Comparison of ENCODE assay signal across 8 mouse cellular contexts in the genomic region with DNA sequence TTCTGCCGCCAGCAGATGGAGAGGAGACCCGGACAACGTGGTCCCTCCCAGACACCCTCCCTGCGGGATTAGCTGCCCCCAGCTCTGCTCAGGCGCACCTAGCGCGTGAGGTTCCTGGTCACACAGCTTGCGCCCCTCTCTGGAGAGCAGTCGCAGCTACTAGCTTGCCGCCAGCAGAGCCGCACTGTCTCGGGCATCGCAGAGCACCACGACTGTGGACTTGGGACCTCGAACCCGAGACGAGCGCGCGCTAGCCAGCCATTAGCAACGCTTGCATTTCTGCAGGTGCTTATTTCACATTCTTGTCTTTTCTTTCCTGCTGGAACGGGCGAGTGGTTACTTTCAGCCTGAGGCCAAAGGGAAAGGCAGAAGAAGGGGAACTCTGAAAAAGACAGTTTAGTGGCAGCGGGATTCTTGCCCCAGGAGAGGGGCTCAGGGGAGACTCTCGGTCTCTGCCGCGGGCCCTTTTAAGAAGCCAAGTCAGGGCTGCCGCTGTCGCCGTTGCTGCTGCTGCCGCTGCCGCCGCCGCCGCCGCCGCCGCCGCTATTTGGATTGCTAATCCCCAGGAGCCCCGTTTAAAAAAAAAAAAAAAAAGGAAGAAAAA. TPM values are rescaled to one million over a fixed set of nuclear protein-coding genes. Genes with fewer than 3 reads are reported as not detected.
A peak's percentile ranks its signal among the peaks of the same experiment; 100 is the strongest.
DNase-seq lines count a peak whose midpoint lies in the region; ATAC-seq and TF ChIP-seq lines count a peak whose summit lies in the region.

No protein-coding gene starts in this region.

- DNase-seq in adrenal gland, adult 18-20 months (ENCODE audit: low spot score in 2 of 2), result peak; percentile 49 to 54
- DNase-seq in embryo, embryonic 10 days (ENCODE audit: low spot score), result peak; percentile 89
- DNase-seq in gastrocnemius, postnatal 10 days, result peak; percentile 60
- peak; percentile 77 for DNase-seq in hindbrain, postnatal 0 days (ENCODE audit: low spot score)
- DNase-seq in left cerebral cortex, postnatal 10 days (ENCODE audit: extremely low spot score in 1 of 2, low spot score in 2 of 2), result peak; percentile 39 to 85
- DNase-seq in right cerebral cortex, adult 2 months (ENCODE audit: low spot score in 2 of 2), result peak; percentile 66 to 68
- peak; percentile 74 for DNase-seq in yolk sac, embryonic 10.5 days (ENCODE audit: low spot score)

- intact Hi-C loops in left cerebral cortex, postnatal 10 days (cut with DNase I), result loop anchor here (10.0 kb wide), 1 partner anchor 405 kb away; the partner anchor contains the start of gene Abtb2

- TF ChIP-seq CTCF in hindbrain, postnatal 0 days (IDR thresholded peaks at IDR 0.05; ENCODE audit: low read depth), result peak; percentile 66

- peak overlapping the region; percentile 54 for H3K4me3 ChIP-seq in hindbrain, postnatal 0 days (ENCODE audit: low read length)

- H3K36me3 ChIP-seq in hindbrain, postnatal 0 days (ENCODE audit: insufficient read depth, low read length), result peaks cover 4% of the 10 kb centered on the region; the same call in 1 of the 2 replicates

- peak overlapping the region; percentile 68 for H3K27ac ChIP-seq in hindbrain, postnatal 0 days

- no peaks in the 10 kb centered on the region for H3K9me3 ChIP-seq in hindbrain, postnatal 0 days (ENCODE audit: low read length)

- no peaks in the 10 kb centered on the region for H3K27me3 ChIP-seq in hindbrain, postnatal 0 days (ENCODE audit: insufficient read depth, low read length)

- peak overlapping the region; percentile 89 for H3K4me2 ChIP-seq in hindbrain, postnatal 0 days (ENCODE audit: low read depth, low read length)

- H3K9ac ChIP-seq in hindbrain, postnatal 0 days (replicated peaks; ENCODE audit: low read length), result peak overlapping the region; percentile 69

- H3K4me1 ChIP-seq in hindbrain, postnatal 0 days (ENCODE audit: insufficient read depth, low read length), result no peaks in the 10 kb centered on the region

- WGBS in hindbrain, postnatal 0 days, result under 1% methylated on average over 40 of the region's 40 CpGs

- peak; percentile 85 for ATAC-seq in hindbrain, postnatal 0 days
- ATAC-seq in megakaryocyte, adult 5-6 weeks (ENCODE audit: poor library complexity, severe bottlenecking), result peak; percentile 72

RNA-seq across cellular contexts. Expression of gene Lmo2, which starts 11.8 kb away (rescaled TPM):
- total RNA-seq in adrenal gland, adult 18-20 months (2021), result 10 to 100 TPM; 22.7 to 29.7 TPM
- total RNA-seq in gastrocnemius, postnatal 10 days (2021), result 10 to 100 TPM; 11.9 to 14.1 TPM
- total RNA-seq in hindbrain, postnatal 0 days (2014; rRNA removed), result 25.7 and 28.0 TPM in 2 replicates
- polyA plus RNA-seq in hindbrain, postnatal 0 days (2015; fragmentation: Nextera tagmentation; extraction: Ambion mirVana), result 31.2 TPM in 2 replicates
- 10 to 100 TPM; 17.2 to 21.3 TPM for total RNA-seq in left cerebral cortex, postnatal 10 days (2021)
- total RNA-seq in megakaryocyte, adult 5-6 weeks (2015), result 186 and 200 TPM in 2 replicates
- 92.3 and 100 TPM in 2 replicates for total RNA-seq in megakaryocyte, adult 5-6 weeks (2017)

RNA-seq across cellular contexts. Expression of gene Fbxo3, which starts 58.0 kb away (rescaled TPM):
- total RNA-seq in adrenal gland, adult 18-20 months (2021), result 10 to 100 TPM; 56.0 to 80.7 TPM
- 10 to 100 TPM; 48.8 to 51.2 TPM for total RNA-seq in gastrocnemius, postnatal 10 days (2021)
- total RNA-seq in hindbrain, postnatal 0 days (2014; rRNA removed), result 59.5 and 70.6 TPM in 2 replicates
- polyA plus RNA-seq in hindbrain, postnatal 0 days (2015; fragmentation: Nextera tagmentation; extraction: Ambion mirVana), result 65.1 and 67.0 TPM in 2 replicates
- total RNA-seq in left cerebral cortex, postnatal 10 days (2021), result 10 to 100 TPM; 53.6 to 53.8 TPM
- total RNA-seq in megakaryocyte, adult 5-6 weeks (2015), result 49.8 and 54.2 TPM in 2 replicates
- 49.2 and 49.9 TPM in 2 replicates for total RNA-seq in megakaryocyte, adult 5-6 weeks (2017)

RNA-seq across cellular contexts. Expression of gene 4931422A03Rik, which starts 58.6 kb away (rescaled TPM):
- not detected for total RNA-seq in adrenal gland, adult 18-20 months (2021)
- total RNA-seq in gastrocnemius, postnatal 10 days (2021), result not detected
- total RNA-seq in hindbrain, postnatal 0 days (2014; rRNA removed), result not detected in 2 replicates
- polyA plus RNA-seq in hindbrain, postnatal 0 days (2015; fragmentation: Nextera tagmentation; extraction: Ambion mirVana), result 1.9 and 2.5 TPM in 2 replicates
- total RNA-seq in left cerebral cortex, postnatal 10 days (2021), result not detected
- 0.27 TPM in 1 of 2 replicates, not detected in the other for total RNA-seq in megakaryocyte, adult 5-6 weeks (2015)
- total RNA-seq in megakaryocyte, adult 5-6 weeks (2017), result not detected in 2 replicates

Comparison
In these comparisons a context has a peak if more than half of its experiments do, and no peak if none do; other contexts are left out.
1. Peak in every context shown above with its lines: DNase-seq, ATAC-seq, H3K4me3 ChIP-seq and H3K27ac ChIP-seq.